Comparison of ENCODE assay signal across 14 mouse cellular contexts in the genomic region with DNA sequence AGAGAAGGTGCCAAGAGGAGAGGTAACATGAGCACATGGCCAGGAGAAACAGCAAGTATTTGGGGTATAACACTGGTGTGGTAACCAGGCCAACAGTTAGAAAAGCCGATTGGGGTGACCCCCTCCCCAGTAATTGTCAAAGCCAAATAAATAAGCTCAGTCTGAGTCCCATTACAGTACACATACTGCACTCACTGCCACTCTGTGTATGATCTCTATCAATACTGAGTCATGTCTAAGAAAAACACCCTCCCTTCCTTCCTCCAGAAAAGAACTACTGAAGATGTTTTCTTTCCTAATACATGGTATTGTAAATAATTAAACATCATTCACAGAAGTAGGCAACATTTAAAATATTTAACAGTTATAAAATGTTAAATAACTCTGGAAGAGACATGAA. TPM values are rescaled to one million over a fixed set of nuclear protein-coding genes. Genes with fewer than 3 reads are reported as not detected.
"Had no signal": no experiment of that assay in that cellular context is flagged by ENCODE, and none has a peak within 500 bp of the region (broad histone marks: within the 10 kb centered on the region; RNA-seq: fewer than 3 reads in every experiment).

No protein-coding gene starts in this region.

- DNase-seq: kidney, adult 2 months; kidney, postnatal 25 days; lung, adult 18-20 months; right cerebral cortex, adult 18-20 months; right cerebral cortex, postnatal 25 days; thymus, postnatal 4 days had no signal

- H3K4me2 ChIP-seq: kidney, embryonic 15.5 days; limb, embryonic 15.5 days; midbrain, embryonic 13.5 days; neural tube, embryonic 15.5 days had no signal

- ATAC-seq: midbrain, embryonic 13.5 days had no signal

- H3K27me3 ChIP-seq: kidney, embryonic 15.5 days; limb, embryonic 15.5 days; midbrain, embryonic 13.5 days; neural tube, embryonic 15.5 days had no signal

- H3K4me3 ChIP-seq: kidney, embryonic 15.5 days; left cerebral cortex, adult 2 months; limb, embryonic 15.5 days; midbrain, embryonic 13.5 days; myocyte; neural tube, embryonic 15.5 days had no signal

- H3K9ac ChIP-seq: kidney, embryonic 15.5 days; limb, embryonic 15.5 days; midbrain, embryonic 13.5 days; neural tube, embryonic 15.5 days had no signal

- H3K9me3 ChIP-seq: kidney, embryonic 15.5 days; limb, embryonic 15.5 days; midbrain, embryonic 13.5 days; neural tube, embryonic 15.5 days had no signal

- H3K4me1 ChIP-seq: kidney, embryonic 15.5 days; limb, embryonic 15.5 days; midbrain, embryonic 13.5 days; neural tube, embryonic 15.5 days had no signal

- H3K27ac ChIP-seq: kidney, embryonic 15.5 days; left cerebral cortex, adult 2 months; limb, embryonic 15.5 days; midbrain, embryonic 13.5 days; neural tube, embryonic 15.5 days; stomach, postnatal 0 days had no signal

RNA-seq across cellular contexts. Expression of a gene that starts 48.8 kb away (rescaled TPM):
- total RNA-seq: megakaryocyte-erythroid progenitor cell, adult 5-6 weeks had no signal
